Mouse (Mus musculus): Measurements from ENCODE around the gene Prkch. TPM values are rescaled to one million over a fixed set of nuclear protein-coding genes. Genes with fewer than 3 reads are reported as not detected.

Gene Prkch
- polyA plus RNA-seq, 1 experiment: 12.5 TPM

DNA sequence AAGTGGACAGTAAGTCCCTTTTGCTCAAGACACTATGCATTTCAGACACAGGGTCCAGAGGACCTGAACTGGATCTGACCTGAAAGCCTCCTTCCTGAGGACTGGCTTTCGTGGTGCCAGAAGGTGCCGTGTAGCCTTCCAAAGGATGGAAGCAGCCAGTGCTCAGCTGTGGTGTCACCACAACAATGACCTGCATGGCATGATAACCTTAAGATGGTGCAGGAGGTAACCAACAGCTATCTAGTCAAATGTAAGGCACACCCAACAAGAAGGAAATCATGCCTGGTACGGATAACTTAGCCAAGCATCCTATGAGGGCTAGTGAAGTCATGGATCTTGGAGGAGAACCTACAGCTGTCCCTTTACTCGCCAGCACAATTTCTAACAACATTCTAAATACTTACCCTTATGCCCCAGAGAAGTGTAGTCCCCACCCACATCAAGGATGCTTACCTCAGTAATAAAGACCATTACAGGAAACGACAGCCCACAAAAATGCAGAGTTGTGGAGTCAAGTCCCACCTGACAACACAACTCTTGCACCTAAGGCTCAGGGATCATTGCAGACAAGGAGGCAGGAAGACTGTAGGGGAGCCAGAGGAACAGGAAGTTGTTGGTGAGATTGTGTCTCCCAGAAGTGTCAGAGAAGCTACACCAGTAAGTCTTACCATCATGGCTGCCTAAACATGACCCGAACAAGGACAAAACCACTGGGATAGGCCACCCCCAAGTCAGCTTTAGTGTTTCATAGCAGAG lies 40.9 kb downstream of the Prkch start:
- H3K36me3 ChIP-seq (ENCODE audit: control insufficient read depth, insufficient read depth, low read length): no peaks in the 10 kb centered on the region
- no peak overlapping the region for H3K27ac ChIP-seq (ENCODE audit: insufficient read depth, low read length)
- 74% methylated on average over 6 of the region's 6 CpGs for WGBS

DNA sequence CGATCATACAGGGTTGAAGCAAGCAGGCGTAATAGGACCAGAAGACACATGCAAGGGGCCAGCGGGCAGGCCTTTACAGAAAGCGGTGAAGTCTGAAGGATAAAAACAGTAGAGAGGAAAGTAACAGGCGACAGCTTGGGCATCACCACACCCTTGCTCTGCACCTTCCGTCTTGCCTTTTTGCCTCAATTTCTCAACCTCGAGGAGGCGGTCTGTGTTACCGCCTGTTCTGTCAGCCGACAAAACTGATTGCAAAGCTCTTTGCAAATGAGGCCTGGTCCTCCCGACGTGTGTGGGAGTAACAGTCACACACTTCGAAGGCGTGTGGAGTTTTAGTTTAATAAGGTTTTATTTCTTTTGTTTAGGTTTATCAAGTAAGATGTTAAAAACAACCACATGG lies 43.3 kb downstream of the Prkch start:
- WGBS: 81% methylated on average over 14 of the region's 14 CpGs
- Histone ChIP-seq H3K4me3 (ENCODE audit: extremely low read depth, insufficient read depth, insufficient read length) (no peak overlapping the region), H3K36me3 (ENCODE audit: control insufficient read depth, insufficient read depth, low read length) (no peaks in the 10 kb centered on the region), H3K4me1 (ENCODE audit: control insufficient read depth, insufficient read depth, insufficient read length) (peaks cover 15% of the 10 kb centered on the region; the same call in 1 of the 2 replicates), H3K27me3 (ENCODE audit: control insufficient read depth, insufficient read depth, low read length) (no peaks in the 10 kb centered on the region), H3K27ac (ENCODE audit: insufficient read depth, low read length) (no peak overlapping the region)
- DNase-seq (ENCODE audit: low read depth in 1 of 2, low spot score in 2 of 2): no peak
- TF ChIP-seq CTCF (IDR thresholded peaks at IDR 0.05; ENCODE audit: extremely low read depth, insufficient read depth, insufficient read length, insufficient replicate concordance) (no peak), POLR2A (IDR thresholded peaks at IDR 0.05; ENCODE audit: low read depth, low read length) (no peak)

More for the DNA sequence above, 40.9 kb downstream of the Prkch start:
- TF ChIP-seq POLR2A (IDR thresholded peaks at IDR 0.05; ENCODE audit: low read depth, low read length): no peak
- TF ChIP-seq CTCF (IDR thresholded peaks at IDR 0.05; ENCODE audit: extremely low read depth, insufficient read depth, insufficient read length, insufficient replicate concordance): no peak
- no peaks in the 10 kb centered on the region for H3K27me3 ChIP-seq (ENCODE audit: control insufficient read depth, insufficient read depth, low read length)
- DNase-seq (ENCODE audit: low read depth in 1 of 2, low spot score in 2 of 2): no peak
- no peak overlapping the region for H3K4me3 ChIP-seq (ENCODE audit: extremely low read depth, insufficient read depth, insufficient read length)
- peaks cover 6% of the 10 kb centered on the region; the same call in 1 of the 2 replicates for H3K4me1 ChIP-seq (ENCODE audit: control insufficient read depth, insufficient read depth, insufficient read length)

- no peak overlapping the region for H3K27ac ChIP-seq (ENCODE audit: insufficient read depth, low read length)
- no peak for DNase-seq (ENCODE audit: low read depth in 1 of 2, low spot score in 2 of 2)
These were observed 46.0 kb downstream of the Prkch start for GRCm38 (mm10) chr12:73630596-73630995.

DNA sequence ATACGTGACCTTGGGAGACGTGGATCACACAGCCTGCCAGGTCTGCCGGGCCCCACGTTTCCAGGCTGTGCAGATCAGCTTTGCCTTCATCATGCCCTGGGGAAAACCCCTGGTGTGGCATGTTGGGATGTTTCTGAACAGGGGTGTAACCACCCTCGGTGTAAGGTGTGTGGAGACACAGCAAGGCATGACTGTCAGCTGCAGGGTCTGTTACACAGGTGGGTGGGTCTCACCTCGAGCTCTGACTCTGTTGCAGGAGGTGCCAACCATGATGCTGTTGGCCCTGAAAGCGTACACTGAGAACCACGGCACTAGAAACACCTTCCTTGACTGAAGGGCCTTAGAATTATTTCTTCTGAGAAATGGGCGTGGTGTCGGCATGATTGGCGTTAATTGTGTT lies 46.6 kb downstream of the Prkch start:
- Histone ChIP-seq H3K4me1 (ENCODE audit: control insufficient read depth, insufficient read depth, insufficient read length) (peaks cover 19% of the 10 kb centered on the region; the same call in 1 of the 2 replicates), H3K27ac (ENCODE audit: insufficient read depth, low read length) (no peak overlapping the region), H3K36me3 (ENCODE audit: control insufficient read depth, insufficient read depth, low read length) (no peaks in the 10 kb centered on the region), H3K4me3 (ENCODE audit: extremely low read depth, insufficient read depth, insufficient read length) (no peak overlapping the region), H3K27me3 (ENCODE audit: control insufficient read depth, insufficient read depth, low read length) (no peaks in the 10 kb centered on the region)
- no peak for DNase-seq (ENCODE audit: low read depth in 1 of 2, low spot score in 2 of 2)
- no peak for TF ChIP-seq POLR2A (IDR thresholded peaks at IDR 0.05; ENCODE audit: low read depth, low read length)
- TF ChIP-seq CTCF (IDR thresholded peaks at IDR 0.05; ENCODE audit: extremely low read depth, insufficient read depth, insufficient read length, insufficient replicate concordance): no peak
- WGBS: 61% methylated on average over 11 of the region's 11 CpGs

More at GRCm38 (mm10) chr12:73630596-73630995, 46.0 kb downstream of the Prkch start:
- H3K4me3 ChIP-seq (ENCODE audit: extremely low read depth, insufficient read depth, insufficient read length): no peak overlapping the region
- WGBS: 62% methylated on average over 11 of the region's 11 CpGs
- H3K27me3 ChIP-seq (ENCODE audit: control insufficient read depth, insufficient read depth, low read length): no peaks in the 10 kb centered on the region
- H3K36me3 ChIP-seq (ENCODE audit: control insufficient read depth, insufficient read depth, low read length): no peaks in the 10 kb centered on the region
- H3K4me1 ChIP-seq (ENCODE audit: control insufficient read depth, insufficient read depth, insufficient read length): peaks cover 19% of the 10 kb centered on the region; the same call in 1 of the 2 replicates
- TF ChIP-seq POLR2A (IDR thresholded peaks at IDR 0.05; ENCODE audit: low read depth, low read length): no peak
- no peak for TF ChIP-seq CTCF (IDR thresholded peaks at IDR 0.05; ENCODE audit: extremely low read depth, insufficient read depth, insufficient read length, insufficient replicate concordance)

DNA sequence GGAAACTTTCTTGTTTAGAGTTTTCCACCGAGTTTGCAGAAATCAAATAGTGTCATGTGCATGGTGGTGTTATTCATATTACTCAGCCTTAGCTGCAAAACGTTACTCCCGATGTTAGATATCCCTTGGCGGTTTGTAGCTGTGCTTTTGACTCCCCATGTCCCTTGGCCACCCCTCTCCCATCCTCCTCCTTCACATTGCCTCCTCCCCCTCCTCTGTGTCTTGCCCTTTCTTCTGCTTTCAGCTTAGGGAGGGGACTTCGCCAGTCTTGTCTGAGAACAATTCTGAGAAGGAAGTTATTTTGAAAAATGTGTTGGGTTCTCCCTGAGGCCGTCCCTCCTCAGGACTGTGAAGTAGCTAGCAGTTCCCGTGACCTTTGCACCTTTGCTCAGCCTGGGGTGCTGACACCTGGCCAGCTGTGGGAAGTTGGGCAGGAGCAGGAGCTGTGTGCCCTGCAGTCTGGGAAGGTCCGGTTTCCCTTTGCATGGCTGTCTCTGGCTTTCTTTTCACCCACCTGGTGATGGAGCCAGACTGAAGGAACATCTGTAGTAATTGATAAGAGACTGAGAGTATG lies 48.2 kb downstream of the Prkch start:
- 17% methylated on average over 8 of the region's 8 CpGs for WGBS
- no peaks in the 10 kb centered on the region for H3K27me3 ChIP-seq (ENCODE audit: control insufficient read depth, insufficient read depth, low read length)
- H3K36me3 ChIP-seq (ENCODE audit: control insufficient read depth, insufficient read depth, low read length): no peaks in the 10 kb centered on the region
- no peak for DNase-seq (ENCODE audit: low read depth in 1 of 2, low spot score in 2 of 2)
- H3K4me1 ChIP-seq (ENCODE audit: control insufficient read depth, insufficient read depth, insufficient read length): peaks cover 18% of the 10 kb centered on the region; the same call in 1 of the 2 replicates
- no peak for TF ChIP-seq CTCF (IDR thresholded peaks at IDR 0.05; ENCODE audit: extremely low read depth, insufficient read depth, insufficient read length, insufficient replicate concordance)
- no peak for TF ChIP-seq POLR2A (IDR thresholded peaks at IDR 0.05; ENCODE audit: low read depth, low read length)
- no peak overlapping the region for H3K4me3 ChIP-seq (ENCODE audit: extremely low read depth, insufficient read depth, insufficient read length)
- H3K27ac ChIP-seq (ENCODE audit: insufficient read depth, low read length): 0 out of 2 replicates have a peak overlapping the region, but pooled peaks have one; percentile 2

DNA sequence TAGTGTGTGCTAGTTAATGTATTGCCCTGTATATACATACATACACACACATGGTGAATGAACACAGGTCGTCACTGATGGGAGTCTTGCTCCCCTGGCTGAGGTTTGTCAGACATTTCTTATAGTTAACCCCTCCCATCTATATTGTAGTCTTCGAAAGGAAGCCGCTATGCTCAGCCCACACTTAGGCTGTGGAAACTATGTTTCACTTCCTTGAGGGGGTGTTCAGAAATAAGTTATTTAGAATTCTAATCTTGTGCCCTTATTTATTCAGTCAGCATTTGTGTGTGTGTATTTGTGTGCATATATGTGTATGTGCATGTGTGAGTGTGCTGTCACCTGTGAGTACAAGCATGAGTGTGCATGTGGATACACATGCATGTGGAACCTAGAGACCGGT lies 49.1 kb downstream of the Prkch start:
- DNase-seq (ENCODE audit: low read depth in 1 of 2, low spot score in 2 of 2): no peak
- Histone ChIP-seq H3K4me1 (ENCODE audit: control insufficient read depth, insufficient read depth, insufficient read length) (peaks cover 15% of the 10 kb centered on the region; the same call in 1 of the 2 replicates), H3K27ac (ENCODE audit: insufficient read depth, low read length) (no peak overlapping the region), H3K36me3 (ENCODE audit: control insufficient read depth, insufficient read depth, low read length) (no peaks in the 10 kb centered on the region), H3K4me3 (ENCODE audit: extremely low read depth, insufficient read depth, insufficient read length) (no peak overlapping the region), H3K27me3 (ENCODE audit: control insufficient read depth, insufficient read depth, low read length) (no peaks in the 10 kb centered on the region)
- WGBS: 46% methylated on average over 4 of the region's 4 CpGs
- no peak for TF ChIP-seq POLR2A (IDR thresholded peaks at IDR 0.05; ENCODE audit: low read depth, low read length)

GRCm38 (mm10) chr12:73639571-73639970 lies 55.0 kb downstream of the Prkch start:
- no peak for DNase-seq (ENCODE audit: low read depth in 1 of 2, low spot score in 2 of 2)
- no peak for TF ChIP-seq CTCF (IDR thresholded peaks at IDR 0.05; ENCODE audit: extremely low read depth, insufficient read depth, insufficient read length, insufficient replicate concordance)
- no peaks in the 10 kb centered on the region for H3K27me3 ChIP-seq (ENCODE audit: control insufficient read depth, insufficient read depth, low read length)
- no peaks in the 10 kb centered on the region for H3K4me1 ChIP-seq (ENCODE audit: control insufficient read depth, insufficient read depth, insufficient read length)
- H3K36me3 ChIP-seq (ENCODE audit: control insufficient read depth, insufficient read depth, low read length): no peaks in the 10 kb centered on the region
- 55% methylated on average over 2 of the region's 2 CpGs for WGBS
- H3K27ac ChIP-seq (ENCODE audit: insufficient read depth, low read length): no peak overlapping the region
- H3K4me3 ChIP-seq (ENCODE audit: extremely low read depth, insufficient read depth, insufficient read length): no peak overlapping the region

Measured in spleen, adult 2 months (tissue).